Mouse (Mus musculus) MEL (cell line): ENCODE measurements around the gene Dohh. TPM values are rescaled to one million over a fixed set of nuclear protein-coding genes. Genes with fewer than 3 reads are reported as not detected.

Experiments used
- DNase-seq: peaks from one replicate; pipeline ENCODE4 v3.0.0; 2011; ENCODE audit warnings: low read depth, low spot score
- H3K27ac ChIP-seq: 2 replicates; pipeline ENCODE4 v1.5.1; 2012; ENCODE audit warnings: low read depth, mild to moderate bottlenecking, control low read depth, low read length, moderate library complexity; ENCODE audit not compliant: control insufficient read depth
- H3K27me3 ChIP-seq, 2 experiments: fragments of 150-350 bp in 1 of 2; sonication (generic) in 1 of 2; 2 replicates each; pipeline ENCODE4 v1.6.1; 2012; ENCODE audit warnings: low read length in 2 of 2, mild to moderate bottlenecking in 2 of 2, improper control_type of control experiment in 1 of 2, moderate library complexity in 1 of 2; ENCODE audit not compliant: insufficient read depth in 2 of 2, control insufficient read depth in 1 of 2
- H3K36me3 ChIP-seq, 2 experiments: 2 replicates each; pipeline ENCODE4 v1.6.1; 2012 to 2014; ENCODE audit warnings: low read length in 2 of 2, improper control_type of control experiment in 1 of 2, inconsistent platforms in 1 of 2, mild to moderate bottlenecking in 1 of 2; ENCODE audit not compliant: insufficient read depth in 2 of 2, control insufficient read depth in 1 of 2
- H3K4me1 ChIP-seq, 2 experiments: fragments of 150-350 bp in 1 of 2; sonication (generic) in 1 of 2; 2 replicates each; pipeline ENCODE4 v1.6.1; 2012; ENCODE audit warnings: low read length in 2 of 2, improper control_type of control experiment in 1 of 2, mild to moderate bottlenecking in 1 of 2; ENCODE audit not compliant: insufficient read depth in 2 of 2, control insufficient read depth in 1 of 2
- H3K4me3 ChIP-seq, 2 experiments: fragments of 150-350 bp in 1 of 2; sonication (generic) in 1 of 2; 2 replicates each; pipeline ENCODE4 v1.5.1; 2012; ENCODE audit warnings: low read depth in 2 of 2, low read length in 2 of 2, mild to moderate bottlenecking in 2 of 2, moderate library complexity in 2 of 2, control low read depth in 1 of 2, improper control_type of control experiment in 1 of 2; ENCODE audit not compliant: control insufficient read depth in 1 of 2, insufficient read depth in 1 of 2
- H3K79me2 ChIP-seq: 2 replicates; pipeline ENCODE4 v1.6.1; 2012; ENCODE audit warnings: mild to moderate bottlenecking, low read length, moderate library complexity; ENCODE audit not compliant: control insufficient read depth, poor library complexity, insufficient read depth
- H3K9ac ChIP-seq: 2 replicates; pipeline ENCODE4 v1.6.1; 2012; ENCODE audit warnings: low read depth, mild to moderate bottlenecking, control low read depth, low read length, moderate library complexity; ENCODE audit not compliant: control insufficient read depth, poor library complexity, severe bottlenecking
- H3K9me3 ChIP-seq: fragments of 150-350 bp; sonication (generic); replicated peaks from 2 replicates; pipeline ENCODE4 v1.6.1; 2012; ENCODE audit warnings: mild to moderate bottlenecking, low read length, improper control_type of control experiment, moderate library complexity; ENCODE audit not compliant: insufficient read depth
- E2F4 ChIP-seq: IDR thresholded peaks from 2 replicates; pipeline ENCODE4 v1.6.1; 2011; ENCODE audit warnings: low read depth, low read length, improper control_type of control experiment, borderline replicate concordance
- ETS1 ChIP-seq: IDR thresholded peaks from 2 replicates; pipeline ENCODE4 v1.6.1; 2012; ENCODE audit warnings: low read depth, mild to moderate bottlenecking, inconsistent platforms, low read length, improper control_type of control experiment, moderate library complexity
- HCFC1 ChIP-seq: IDR thresholded peaks from 2 replicates; pipeline ENCODE4 v1.6.1; 2012; ENCODE audit warnings: low read depth, mild to moderate bottlenecking, inconsistent platforms, low read length, improper control_type of control experiment, moderate library complexity
- KAT2A ChIP-seq: conservative IDR thresholded peaks from 2 replicates; pipeline ENCODE4 v1.6.1; 2012; ENCODE audit warnings: low read depth, low read length, improper control_type of control experiment, inconsistent platforms
- MAFK ChIP-seq: IDR thresholded peaks from 2 replicates; pipeline ENCODE4 v1.6.1; 2011; ENCODE audit warnings: low read depth, mild to moderate bottlenecking, low read length, improper control_type of control experiment, borderline replicate concordance
- MAZ ChIP-seq: IDR thresholded peaks from 2 replicates; pipeline ENCODE4 v1.6.1; 2012; ENCODE audit warnings: low read depth, mild to moderate bottlenecking, inconsistent platforms, low read length, improper control_type of control experiment
- MYC ChIP-seq: IDR thresholded peaks from 2 replicates; pipeline ENCODE4 v1.6.1; 2011; ENCODE audit warnings: low read depth, mild to moderate bottlenecking, low read length, improper control_type of control experiment, moderate library complexity
- NRF1 ChIP-seq: IDR thresholded peaks from 2 replicates; pipeline ENCODE4 v1.6.1; 2014; ENCODE audit warnings: low read depth, mild to moderate bottlenecking, inconsistent platforms, low read length, improper control_type of control experiment, moderate library complexity; ENCODE audit not compliant: poor library complexity, insufficient read depth, severe bottlenecking
- POLR2AphosphoS2 ChIP-seq: IDR thresholded peaks from 2 replicates; pipeline ENCODE4 v1.6.1; 2011; ENCODE audit warnings: low read length, improper control_type of control experiment
- RAD21 ChIP-seq: IDR thresholded peaks from 2 replicates; pipeline ENCODE4 v1.6.1; 2011; ENCODE audit warnings: mild to moderate bottlenecking, low read depth, low read length, improper control_type of control experiment
- TAL1 ChIP-seq: IDR thresholded peaks from 2 replicates; pipeline ENCODE4 v1.6.1; 2012; ENCODE audit warnings: mild to moderate bottlenecking, inconsistent platforms, low read length, moderate library complexity, mixed read lengths
- USF1 ChIP-seq: IDR thresholded peaks from 2 replicates; pipeline ENCODE4 v1.6.1; 2014; ENCODE audit warnings: low read depth, mild to moderate bottlenecking, inconsistent platforms, low read length, improper control_type of control experiment, moderate library complexity
- USF2 ChIP-seq, 2 experiments: IDR thresholded peaks; 2 replicates each; pipeline ENCODE4 v1.6.1; 2011 to 2012; ENCODE audit warnings: improper control_type of control experiment in 2 of 2, low read length in 2 of 2, borderline replicate concordance in 1 of 2, inconsistent platforms in 1 of 2, low read depth in 1 of 2, mild to moderate bottlenecking in 1 of 2; ENCODE audit not compliant: insufficient read depth in 1 of 2
- ZKSCAN1 ChIP-seq: IDR thresholded peaks from 2 replicates; pipeline ENCODE4 v1.6.1; 2012; ENCODE audit warnings: low read depth, mild to moderate bottlenecking, inconsistent platforms, low read length, improper control_type of control experiment, moderate library complexity
- ZMIZ1 ChIP-seq: IDR thresholded peaks from 2 replicates; pipeline ENCODE4 v1.6.1; 2012; ENCODE audit warnings: low read depth, mild to moderate bottlenecking, inconsistent platforms, low read length, improper control_type of control experiment, moderate library complexity
- ZNF384 ChIP-seq: IDR thresholded peaks from 2 replicates; pipeline ENCODE4 v1.6.1; 2012; ENCODE audit warnings: low read depth, mild to moderate bottlenecking, inconsistent platforms, low read length, improper control_type of control experiment
- polyA plus RNA-seq, 2 experiments: library from polyadenylated mRNA; stranded (reverse) in 1 of 2; unstranded in 1 of 2; fragments of >175 nt in 1 of 2; fragments of >200 nt in 1 of 2; gene quantifications; 2 replicates each; pipeline versions ENCODE4 v1.2.1 to v1.2.4; 2012; ENCODE audit warnings: low replicate concordance in 2 of 2, low read depth in 1 of 2; ENCODE audit not compliant: insufficient read length in 2 of 2, insufficient read depth in 1 of 2, missing spikeins in 1 of 2
- total RNA-seq: library from RNA; depleted of rRNA; stranded (reverse); fragments of 300-350 nt; gene quantifications from 2 replicates; pipeline ENCODE4 v1.2.3, GENCODE M21; 2012

The Dohh gene
- total and polyA plus RNA-seq, 3 experiments = 145 to 153 TPM; not detected in 1

DNA sequence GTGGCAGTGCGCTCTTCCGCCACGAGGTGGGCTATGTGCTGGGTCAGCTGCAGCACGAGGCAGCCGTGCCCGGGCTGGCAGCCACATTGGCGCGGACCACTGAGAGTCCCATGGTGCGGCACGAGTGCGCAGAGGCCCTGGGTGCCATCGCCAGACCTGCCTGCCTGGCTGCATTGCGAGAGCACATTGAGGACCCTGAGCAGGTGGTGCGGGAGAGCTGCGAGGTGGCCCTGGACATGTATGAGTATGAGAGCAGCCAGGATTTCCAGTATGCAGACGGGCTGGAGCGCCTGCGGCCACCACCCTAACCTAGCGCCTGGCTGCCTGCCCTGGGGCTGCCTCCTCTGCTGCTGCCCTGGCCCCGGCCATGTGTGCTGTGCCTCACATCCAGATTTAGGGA is 3.5 kb downstream of the Dohh start:
- H3K4me3 ChIP-seq = no peak overlapping the region
- no peak overlapping the region for H3K27ac ChIP-seq
- peaks cover 0 to 11% of the 10 kb centered on the region in 2 experiments; a peak in 2 of 4 replicates for H3K36me3 ChIP-seq
- peaks cover 17% of the 10 kb centered on the region for H3K79me2 ChIP-seq
- H3K27me3 ChIP-seq = no peaks in the 10 kb centered on the region
- H3K9me3 ChIP-seq = no peaks in the 10 kb centered on the region
- no peak for DNase-seq
- TF ChIP-seq HCFC1 (no peak), E2F4 (no peak), MAZ (no peak), RAD21 (no peak), MAFK (no peak), ZMIZ1 (no peak), USF1 (no peak), ZKSCAN1 (no peak), TAL1 (no peak), USF2 (IDR thresholded peaks at IDR 0.05; ENCODE audit: borderline replicate concordance in 1 of 2, insufficient read depth in 1 of 2, low read depth in 1 of 2, low read length in 2 of 2) (no peak), KAT2A (no peak), ETS1 (no peak), MYC (no peak), NRF1 (no peak), ZNF384 (no peak)
- no peak overlapping the region for H3K9ac ChIP-seq
- peaks cover 4 to 18% of the 10 kb centered on the region in 2 experiments for H3K4me1 ChIP-seq

- H3K27ac ChIP-seq = no peak within 1 kb of the TSS
- no peaks in the 10 kb centered on the region for H3K9me3 ChIP-seq
- peaks cover 0 to 4% of the 10 kb centered on the region in 2 experiments; a peak in 1 of 4 replicates for H3K36me3 ChIP-seq
- no peak within 1 kb of the TSS for H3K4me3 ChIP-seq
- no peaks in the 10 kb centered on the region for H3K27me3 ChIP-seq
- H3K79me2 ChIP-seq = peaks cover 17% of the 10 kb centered on the region
- peaks cover 3 to 17% of the 10 kb centered on the region in 2 experiments; a peak in 3 of 4 replicates for H3K4me1 ChIP-seq
- no peak within 1 kb of the TSS for H3K9ac ChIP-seq
- DNase-seq = no peak
- TF ChIP-seq KAT2A = no peak
- no peak for TF ChIP-seq NRF1
- TF ChIP-seq USF2 (IDR thresholded peaks at IDR 0.05; ENCODE audit: borderline replicate concordance in 1 of 2, insufficient read depth in 1 of 2, low read depth in 1 of 2, low read length in 2 of 2) = no peak
- no peak for TF ChIP-seq POLR2AphosphoS2
- no peak for TF ChIP-seq E2F4
- TF ChIP-seq, all 39 proteins: peak for 0
Observed at GRCm38 (mm10) chr10:81388505-81389055, 4.4 kb downstream of the Dohh start, which contains the start of gene Gm48552. Gm48552 (plus strand) TSS chr10:81389005.
